Mouse (Mus musculus) bone marrow macrophage, adult 2 months (primary cell): Measurements from ENCODE around the gene Nr1h4.

Source experiments
- CTCF ChIP-seq: IDR thresholded peaks from 2 replicates; pipeline ENCODE4 v1.5.1; 2012; ENCODE audit warnings: low read depth, mild to moderate bottlenecking, low read length, moderate library complexity
- POLR2A ChIP-seq: IDR thresholded peaks from 2 replicates; pipeline ENCODE4 v1.6.1; 2012; ENCODE audit warnings: mild to moderate bottlenecking, low read depth, low read length, borderline replicate concordance

- TF ChIP-seq CTCF (no peak), POLR2A (no peak)
Observed at GRCm38 (mm10) chr10:89462890-89463289, 70.5 kb downstream of the Nr1h4 start.
